Comparison of ENCODE assay signal across 10 mouse cellular contexts in the genomic region with DNA sequence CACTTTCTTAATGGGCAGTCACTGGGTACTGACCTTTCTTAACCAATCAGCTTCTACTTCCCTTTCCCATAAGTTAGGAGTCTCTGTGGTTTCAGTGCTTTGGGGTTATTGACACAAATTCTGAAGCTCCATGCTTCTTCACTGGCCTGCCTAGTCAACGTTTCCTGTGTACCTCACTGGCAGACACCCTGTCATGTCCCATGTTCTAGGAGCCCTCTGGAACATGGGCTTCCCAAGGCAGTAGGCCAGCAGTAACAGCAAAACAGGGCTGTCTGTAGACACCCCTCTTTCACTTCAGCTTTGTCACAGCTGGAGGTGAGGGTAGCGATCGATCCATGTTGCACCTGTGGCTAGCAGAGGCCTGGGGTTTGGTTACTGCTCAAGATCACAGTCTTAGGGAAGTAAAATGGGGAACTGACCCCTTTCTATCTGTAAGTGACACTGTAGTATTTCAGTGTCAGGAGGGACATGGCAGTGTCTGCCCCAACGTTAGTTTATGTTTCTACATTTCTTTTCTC. TPM values are rescaled to one million over a fixed set of nuclear protein-coding genes. Genes with fewer than 3 reads are reported as not detected.
DNase-seq lines count a peak whose midpoint lies in the region; ATAC-seq lines count a peak whose summit lies in the region.
"Had no signal": no experiment of that assay in that cellular context is flagged by ENCODE, and none has a peak within 500 bp of the region (broad histone marks: within the 10 kb centered on the region; RNA-seq: fewer than 3 reads in every experiment).

No protein-coding gene starts in this region.

- H3K27me3 ChIP-seq in forebrain, embryonic 11.5 days (ENCODE audit: control insufficient read depth, insufficient read depth, low read length) = no peaks in the 10 kb centered on the region
- no peaks in the 10 kb centered on the region for H3K27me3 ChIP-seq in forebrain, embryonic 14.5 days (replicated peaks; ENCODE audit: control insufficient read depth, insufficient read depth, low read length)
- H3K27me3 ChIP-seq in heart, embryonic 15.5 days = no peaks in the 10 kb centered on the region
- H3K27me3 ChIP-seq: midbrain, embryonic 12.5 days had no signal

- no peak for ATAC-seq in forebrain, embryonic 11.5 days (replicated peaks; ENCODE audit: low FRiP score)
- ATAC-seq in forebrain, embryonic 14.5 days = no peak
- no peak for ATAC-seq in heart, embryonic 15.5 days (replicated peaks; ENCODE audit: insufficient number of reproducible peaks, insufficient read depth, low FRiP score, low read depth)

- H3K4me1 ChIP-seq in forebrain, embryonic 11.5 days (replicated peaks; ENCODE audit: control insufficient read depth, insufficient read depth, low read length) = peaks cover 8% of the 10 kb centered on the region; the same call in 1 of the 2 replicates
- peaks cover 13% of the 10 kb centered on the region for H3K4me1 ChIP-seq in forebrain, embryonic 14.5 days (ENCODE audit: control insufficient read depth, insufficient read depth, low read length)
- H3K4me1 ChIP-seq in heart, embryonic 15.5 days (replicated peaks) = peaks cover 72% of the 10 kb centered on the region

- no peak overlapping the region for H3K27ac ChIP-seq in forebrain, embryonic 11.5 days (ENCODE audit: low read depth, low read length)
- no peak overlapping the region for H3K27ac ChIP-seq in forebrain, embryonic 14.5 days (ENCODE audit: low read depth, low read length)
- peak overlapping the region; percentile 54; the same call in 1 of the 2 replicates for H3K27ac ChIP-seq in heart, embryonic 15.5 days
- H3K27ac ChIP-seq: midbrain, embryonic 12.5 days had no signal

- H3K4me3 ChIP-seq in forebrain, embryonic 11.5 days (ENCODE audit: low read depth, low read length) = no peak overlapping the region
- H3K4me3 ChIP-seq in forebrain, embryonic 14.5 days (ENCODE audit: low read depth, low read length) = no peak overlapping the region
- no peak overlapping the region for H3K4me3 ChIP-seq in heart, embryonic 15.5 days
- H3K4me3 ChIP-seq: midbrain, embryonic 12.5 days had no signal

- H3K9ac ChIP-seq in forebrain, embryonic 11.5 days (ENCODE audit: low read length) = no peak overlapping the region
- no peak overlapping the region for H3K9ac ChIP-seq in forebrain, embryonic 14.5 days (ENCODE audit: low read length)
- no peak overlapping the region for H3K9ac ChIP-seq in heart, embryonic 15.5 days
- H3K9ac ChIP-seq: midbrain, embryonic 12.5 days had no signal

- no peaks in the 10 kb centered on the region for H3K36me3 ChIP-seq in forebrain, embryonic 11.5 days (ENCODE audit: control insufficient read depth, insufficient read depth, low read length)
- no peaks in the 10 kb centered on the region for H3K36me3 ChIP-seq in forebrain, embryonic 14.5 days (ENCODE audit: control insufficient read depth, insufficient read depth, low read length)
- no peaks in the 10 kb centered on the region for H3K36me3 ChIP-seq in heart, embryonic 15.5 days

- DNase-seq in forebrain, embryonic 11.5 days (ENCODE audit: low spot score) = peak; percentile 35
- no peak for DNase-seq in forebrain, embryonic 14.5 days (ENCODE audit: low spot score)
- DNase-seq in 3T3-L1 (ENCODE audit: low read depth, low spot score) = peak; percentile 22
- DNase-seq in monocyte, adult 2 months (ENCODE audit: low read depth in 1 of 2, low spot score in 2 of 2) = peak; percentile 48 to 66
- DNase-seq in ovary, postnatal 10 days (ENCODE audit: low spot score) = no peak
- DNase-seq in urinary bladder, postnatal 14 days (ENCODE audit: low spot score) = no peak
- no peak for DNase-seq in gastrocnemius, adult 18-20 months (ENCODE audit: low spot score)
- DNase-seq: embryo, embryonic 11 days had no signal

- 94% methylated on average over 4 of the region's 4 CpGs for WGBS in forebrain, embryonic 11.5 days
- WGBS in forebrain, embryonic 14.5 days = 84% methylated on average over 4 of the region's 4 CpGs
- 65% methylated on average over 4 of the region's 4 CpGs for WGBS in heart, embryonic 15.5 days

- H3K9me3 ChIP-seq in forebrain, embryonic 11.5 days (ENCODE audit: control insufficient read depth, low read length) = no peaks in the 10 kb centered on the region
- no peaks in the 10 kb centered on the region for H3K9me3 ChIP-seq in forebrain, embryonic 14.5 days (replicated peaks; ENCODE audit: control insufficient read depth, low read length)
- H3K9me3 ChIP-seq in heart, embryonic 15.5 days (replicated peaks) = no peaks in the 10 kb centered on the region
- H3K9me3 ChIP-seq: midbrain, embryonic 12.5 days had no signal

- H3K4me2 ChIP-seq in forebrain, embryonic 11.5 days (ENCODE audit: low read depth, low read length, severe bottlenecking) = no peak overlapping the region
- no peak overlapping the region for H3K4me2 ChIP-seq in forebrain, embryonic 14.5 days (ENCODE audit: low read length)
- H3K4me2 ChIP-seq in heart, embryonic 15.5 days = no peak overlapping the region
- H3K4me2 ChIP-seq: midbrain, embryonic 12.5 days had no signal

RNA-seq across cellular contexts. Expression of a gene that starts 4.6 kb away (rescaled TPM):
- 23.0 and 26.2 TPM in 2 replicates for polyA plus RNA-seq in forebrain, embryonic 11.5 days (2014; fragmentation: Nextera tagmentation; extraction: Ambion mirVana)
- 17.3 and 19.9 TPM in 2 replicates for polyA plus RNA-seq in forebrain, embryonic 14.5 days (2014; fragmentation: Nextera tagmentation; extraction: Ambion mirVana)
- polyA plus RNA-seq in heart, embryonic 15.5 days (2015; fragmentation: Nextera tagmentation; extraction: Ambion mirVana) = 11.6 and 15.5 TPM in 2 replicates
- total RNA-seq in gastrocnemius, adult 18-20 months (2021) = 100 to 1,000 TPM; 137 to 155 TPM

Comparison
In these comparisons a context has a peak if more than half of its experiments do, and no peak if none do; other contexts are left out.
1. DNase-seq: peak in forebrain, embryonic 11.5 days (single experiment), 3T3-L1 (single experiment) and monocyte, adult 2 months (2 of 2); none in forebrain, embryonic 14.5 days (single experiment), ovary, postnatal 10 days (single experiment), urinary bladder, postnatal 14 days (single experiment) and gastrocnemius, adult 18-20 months (single experiment).